In the genomic region with DNA sequence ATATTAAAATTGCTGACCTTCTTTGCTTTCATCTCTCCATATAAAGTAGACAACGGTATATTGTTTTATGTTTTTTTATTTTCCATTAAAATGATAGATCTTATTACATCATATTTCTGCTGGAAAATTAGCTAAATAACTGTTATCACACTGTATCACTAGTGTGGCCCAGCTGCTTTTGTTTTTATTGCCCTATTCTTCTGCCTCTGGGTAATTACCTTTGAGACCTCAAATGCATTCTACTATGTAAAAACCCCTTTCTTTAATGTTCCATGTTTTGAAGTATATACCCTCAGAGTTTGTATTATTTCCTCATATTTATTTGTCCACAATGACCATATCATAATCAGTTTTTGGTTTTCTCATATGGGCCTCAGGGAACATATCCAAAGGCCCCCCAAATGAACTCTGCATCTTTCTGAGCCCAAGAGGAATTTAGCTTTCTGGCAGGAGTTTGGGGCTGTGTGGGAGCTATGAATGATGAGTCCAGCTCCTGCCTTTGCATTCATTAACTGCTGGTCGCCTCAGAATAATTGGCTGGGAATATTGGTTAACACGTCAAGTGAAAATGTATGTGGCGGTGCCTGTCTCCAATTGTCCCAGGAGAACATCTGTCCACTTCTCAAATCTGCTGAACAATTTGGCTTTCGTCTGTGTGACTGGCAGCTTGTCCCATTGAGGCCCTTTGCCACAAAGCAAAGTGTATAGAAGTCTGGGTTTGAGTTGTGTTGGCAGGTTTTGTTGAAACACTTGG, we compare ENCODE assay signal across 16 mouse cellular contexts.
A peak's percentile ranks its signal among the peaks of the same experiment; 100 is the strongest.
DNase-seq lines count a peak whose midpoint lies in the region; ATAC-seq and TF ChIP-seq lines count a peak whose summit lies in the region.
"Had no signal": no experiment of that assay in that cellular context is flagged by ENCODE, and none has a peak within 500 bp of the region (broad histone marks: within the 10 kb centered on the region; RNA-seq: fewer than 3 reads in every experiment).

No protein-coding gene starts in this region.

- H3K4me3 ChIP-seq in forebrain, embryonic 15.5 days: no peak overlapping the region
- no peak overlapping the region for H3K4me3 ChIP-seq in hindbrain, embryonic 15.5 days
- no peak overlapping the region for H3K4me3 ChIP-seq in midbrain, postnatal 0 days (ENCODE audit: low read depth, low read length)
- H3K4me3 ChIP-seq: liver, embryonic 12.5 days; lung, embryonic 15.5 days had no signal

- no peak overlapping the region for H3K27ac ChIP-seq in forebrain, embryonic 15.5 days (replicated peaks)
- H3K27ac ChIP-seq in hindbrain, embryonic 15.5 days (replicated peaks): no peak overlapping the region
- no peak overlapping the region for H3K27ac ChIP-seq in midbrain, postnatal 0 days (ENCODE audit: low read depth, low read length)
- H3K27ac ChIP-seq: liver, embryonic 12.5 days; lung, embryonic 15.5 days had no signal

- no peak for TF ChIP-seq CTCF in midbrain, postnatal 0 days (IDR thresholded peaks at IDR 0.05)

- ATAC-seq in forebrain, embryonic 15.5 days (replicated peaks): peak; percentile 78
- ATAC-seq in hindbrain, embryonic 15.5 days (ENCODE audit: low FRiP score, low read depth): peak; percentile 56; the same call in 1 of the 2 replicates
- no peak for ATAC-seq in midbrain, postnatal 0 days (ENCODE audit: low FRiP score)
- ATAC-seq: CD4-positive, CD25-positive, alpha-beta regulatory T cell, adult 4 months; liver, embryonic 12.5 days had no signal

- no peaks in the 10 kb centered on the region for H3K9me3 ChIP-seq in forebrain, embryonic 15.5 days
- H3K9me3 ChIP-seq in hindbrain, embryonic 15.5 days: no peaks in the 10 kb centered on the region
- H3K9me3 ChIP-seq in midbrain, postnatal 0 days (ENCODE audit: low read length): no peaks in the 10 kb centered on the region
- H3K9me3 ChIP-seq: G1E; liver, embryonic 12.5 days; lung, embryonic 15.5 days had no signal

- H3K9ac ChIP-seq in forebrain, embryonic 15.5 days (replicated peaks): no peak overlapping the region
- no peak overlapping the region for H3K9ac ChIP-seq in hindbrain, embryonic 15.5 days
- no peak overlapping the region for H3K9ac ChIP-seq in midbrain, postnatal 0 days (replicated peaks; ENCODE audit: low read length, poor library complexity, severe bottlenecking)
- H3K9ac ChIP-seq: liver, embryonic 12.5 days; lung, embryonic 15.5 days had no signal

- no peak overlapping the region for H3K4me2 ChIP-seq in forebrain, embryonic 15.5 days (replicated peaks)
- H3K4me2 ChIP-seq in hindbrain, embryonic 15.5 days: no peak overlapping the region
- H3K4me2 ChIP-seq in midbrain, postnatal 0 days (ENCODE audit: low read depth, low read length, poor library complexity, severe bottlenecking): no peak overlapping the region
- H3K4me2 ChIP-seq: liver, embryonic 12.5 days; lung, embryonic 15.5 days had no signal

- 32% methylated on average over 5 of the region's 5 CpGs for WGBS in forebrain, embryonic 15.5 days
- 30% methylated on average over 5 of the region's 5 CpGs for WGBS in hindbrain, embryonic 15.5 days
- 39% methylated on average over 5 of the region's 5 CpGs for WGBS in midbrain, postnatal 0 days

- no peaks in the 10 kb centered on the region for H3K27me3 ChIP-seq in forebrain, embryonic 15.5 days
- H3K27me3 ChIP-seq in hindbrain, embryonic 15.5 days: no peaks in the 10 kb centered on the region
- H3K27me3 ChIP-seq in midbrain, postnatal 0 days (ENCODE audit: insufficient read depth, low read length): no peaks in the 10 kb centered on the region
- H3K27me3 ChIP-seq: liver, embryonic 12.5 days; lung, embryonic 15.5 days had no signal

- H3K4me1 ChIP-seq in forebrain, embryonic 15.5 days: peaks cover 6% of the 10 kb centered on the region; the same call in 1 of the 2 replicates
- H3K4me1 ChIP-seq in hindbrain, embryonic 15.5 days (replicated peaks): no peaks in the 10 kb centered on the region
- H3K4me1 ChIP-seq in midbrain, postnatal 0 days (ENCODE audit: insufficient read depth, low read length): no peaks in the 10 kb centered on the region
- H3K4me1 ChIP-seq: liver, embryonic 12.5 days; lung, embryonic 15.5 days had no signal

- no peaks in the 10 kb centered on the region for H3K36me3 ChIP-seq in forebrain, embryonic 15.5 days
- H3K36me3 ChIP-seq in hindbrain, embryonic 15.5 days: no peaks in the 10 kb centered on the region
- no peaks in the 10 kb centered on the region for H3K36me3 ChIP-seq in midbrain, postnatal 0 days (ENCODE audit: insufficient read depth, low read length)
- H3K36me3 ChIP-seq: G1E; liver, embryonic 12.5 days; lung, embryonic 15.5 days had no signal

- DNase-seq in cerebellum, postnatal 10 days: peak; percentile 3 to 10
- DNase-seq in cerebellum, postnatal 36 days: no peak
- DNase-seq in midbrain, postnatal 0 days (ENCODE audit: low spot score): peak; percentile 20
- DNase-seq in layer of hippocampus, postnatal 10 days (ENCODE audit: low spot score in 2 of 2): no peak
- DNase-seq in ovary, postnatal 36 days (ENCODE audit: low spot score): no peak
- DNase-seq in gastrocnemius, adult 18-20 months (ENCODE audit: low spot score): no peak
- DNase-seq: cerebellum, adult 9-11 months; gastrocnemius, postnatal 36 days; right cerebral cortex, postnatal 14 days; thymus, postnatal 14 days had no signal

Comparison
In these comparisons a context has a peak if more than half of its experiments do, and no peak if none do; other contexts are left out.
1. DNase-seq: peak in cerebellum, postnatal 10 days (2 of 2) and midbrain, postnatal 0 days (single experiment); none in cerebellum, postnatal 36 days (0 of 2), layer of hippocampus, postnatal 10 days (0 of 2), ovary, postnatal 36 days (single experiment) and gastrocnemius, adult 18-20 months (single experiment).